10 mouse cellular contexts compared by ENCODE assay signal in the genomic region with DNA sequence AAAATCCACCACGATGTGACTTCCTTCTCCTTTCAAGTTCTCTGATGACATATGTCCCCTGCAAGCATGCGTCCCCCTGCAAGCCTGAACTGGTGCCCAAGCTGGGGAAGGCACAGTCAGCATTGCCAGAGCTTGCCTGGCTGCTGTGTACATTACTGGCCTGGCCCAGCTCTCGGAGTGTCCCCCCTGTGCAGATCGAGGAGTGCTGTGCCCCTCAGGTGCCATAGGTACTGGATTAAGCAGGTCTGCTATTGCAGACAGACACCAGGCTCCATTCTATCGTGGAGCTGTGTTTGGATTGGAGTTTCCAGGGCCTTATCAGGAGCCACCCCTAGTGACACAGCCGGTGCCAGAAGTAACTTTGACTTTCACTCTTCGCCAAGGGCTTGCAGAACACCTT.
DNase-seq lines count a peak whose midpoint lies in the region; ATAC-seq and TF ChIP-seq lines count a peak whose summit lies in the region.
"Had no signal": no experiment of that assay in that cellular context is flagged by ENCODE, and none has a peak within 500 bp of the region (broad histone marks: within the 10 kb centered on the region; RNA-seq: fewer than 3 reads in every experiment).

No protein-coding gene starts in this region.

- H3K4me2 ChIP-seq in embryonic facial prominence, embryonic 14.5 days (ENCODE audit: low read depth, low read length) = no peak overlapping the region
- H3K4me2 ChIP-seq in neural tube, embryonic 15.5 days = no peak overlapping the region
- H3K4me2 ChIP-seq in midbrain, postnatal 0 days (ENCODE audit: low read depth, low read length, poor library complexity, severe bottlenecking) = no peak overlapping the region
- H3K4me2 ChIP-seq: embryonic facial prominence, embryonic 12.5 days; midbrain, embryonic 11.5 days had no signal

- no peak for TF ChIP-seq CTCF in midbrain, postnatal 0 days (IDR thresholded peaks at IDR 0.05)

- no peaks in the 10 kb centered on the region for H3K4me1 ChIP-seq in embryonic facial prominence, embryonic 14.5 days (ENCODE audit: control insufficient read depth, insufficient read depth, low read length)
- H3K4me1 ChIP-seq in embryonic facial prominence, embryonic 10.5 days = peaks cover 6% of the 10 kb centered on the region; the same call in 1 of the 2 replicates
- peaks cover 23% of the 10 kb centered on the region for H3K4me1 ChIP-seq in heart, embryonic 10.5 days
- no peaks in the 10 kb centered on the region for H3K4me1 ChIP-seq in neural tube, embryonic 15.5 days
- H3K4me1 ChIP-seq in midbrain, postnatal 0 days (ENCODE audit: insufficient read depth, low read length) = no peaks in the 10 kb centered on the region
- H3K4me1 ChIP-seq: embryonic facial prominence, embryonic 12.5 days had no signal

- WGBS in embryonic facial prominence, embryonic 14.5 days = 67% methylated on average over 7 of the region's 7 CpGs
- WGBS in embryonic facial prominence, embryonic 10.5 days = 78% methylated on average over 7 of the region's 7 CpGs
- 19% methylated on average over 7 of the region's 7 CpGs for WGBS in heart, embryonic 10.5 days
- 80% methylated on average over 7 of the region's 7 CpGs for WGBS in neural tube, embryonic 15.5 days
- WGBS in midbrain, postnatal 0 days = 71% methylated on average over 7 of the region's 7 CpGs

- ATAC-seq in embryonic facial prominence, embryonic 14.5 days (ENCODE audit: low read depth) = peak; percentile 33; the same call in 1 of the 2 replicates
- no peak for ATAC-seq in neural tube, embryonic 15.5 days (ENCODE audit: low FRiP score)
- ATAC-seq in midbrain, postnatal 0 days (ENCODE audit: low FRiP score) = no peak

- H3K4me3 ChIP-seq in embryonic facial prominence, embryonic 14.5 days (ENCODE audit: low read depth, low read length) = no peak overlapping the region
- H3K4me3 ChIP-seq in embryonic facial prominence, embryonic 10.5 days = no peak overlapping the region
- H3K4me3 ChIP-seq in heart, embryonic 10.5 days = peak overlapping the region; percentile 56
- H3K4me3 ChIP-seq in neural tube, embryonic 15.5 days (replicated peaks) = no peak overlapping the region
- H3K4me3 ChIP-seq in midbrain, postnatal 0 days (ENCODE audit: low read depth, low read length) = no peak overlapping the region
- H3K4me3 ChIP-seq: embryonic facial prominence, embryonic 12.5 days had no signal

- no peaks in the 10 kb centered on the region for H3K36me3 ChIP-seq in embryonic facial prominence, embryonic 14.5 days (ENCODE audit: control insufficient read depth, insufficient read depth, low read length)
- no peaks in the 10 kb centered on the region for H3K36me3 ChIP-seq in embryonic facial prominence, embryonic 10.5 days (replicated peaks)
- H3K36me3 ChIP-seq in heart, embryonic 10.5 days = 0 out of 2 replicates have a peak, but pooled peaks cover 3% of the 10 kb centered on the region
- no peaks in the 10 kb centered on the region for H3K36me3 ChIP-seq in neural tube, embryonic 15.5 days
- no peaks in the 10 kb centered on the region for H3K36me3 ChIP-seq in midbrain, postnatal 0 days (ENCODE audit: insufficient read depth, low read length)
- H3K36me3 ChIP-seq: embryonic facial prominence, embryonic 12.5 days had no signal

- H3K9ac ChIP-seq in embryonic facial prominence, embryonic 14.5 days (ENCODE audit: low read depth, low read length) = no peak overlapping the region
- H3K9ac ChIP-seq in neural tube, embryonic 15.5 days (replicated peaks) = no peak overlapping the region
- no peak overlapping the region for H3K9ac ChIP-seq in midbrain, postnatal 0 days (replicated peaks; ENCODE audit: low read length, poor library complexity, severe bottlenecking)
- H3K9ac ChIP-seq: embryonic facial prominence, embryonic 12.5 days had no signal

- no peak overlapping the region for H3K27ac ChIP-seq in embryonic facial prominence, embryonic 14.5 days (replicated peaks; ENCODE audit: low read depth, low read length)
- no peak overlapping the region for H3K27ac ChIP-seq in embryonic facial prominence, embryonic 10.5 days (replicated peaks)
- peak overlapping the region; percentile 84 for H3K27ac ChIP-seq in heart, embryonic 10.5 days
- no peak overlapping the region for H3K27ac ChIP-seq in neural tube, embryonic 15.5 days (replicated peaks)
- no peak overlapping the region for H3K27ac ChIP-seq in midbrain, postnatal 0 days (ENCODE audit: low read depth, low read length)
- H3K27ac ChIP-seq: embryonic facial prominence, embryonic 12.5 days had no signal

- no peaks in the 10 kb centered on the region for H3K9me3 ChIP-seq in embryonic facial prominence, embryonic 14.5 days (ENCODE audit: control insufficient read depth, low read length)
- H3K9me3 ChIP-seq in embryonic facial prominence, embryonic 10.5 days = no peaks in the 10 kb centered on the region
- H3K9me3 ChIP-seq in heart, embryonic 10.5 days = no peaks in the 10 kb centered on the region
- H3K9me3 ChIP-seq in neural tube, embryonic 15.5 days (replicated peaks) = no peaks in the 10 kb centered on the region
- no peaks in the 10 kb centered on the region for H3K9me3 ChIP-seq in midbrain, postnatal 0 days (ENCODE audit: low read length)
- H3K9me3 ChIP-seq: embryonic facial prominence, embryonic 12.5 days had no signal

- no peaks in the 10 kb centered on the region for H3K27me3 ChIP-seq in embryonic facial prominence, embryonic 14.5 days (replicated peaks; ENCODE audit: control insufficient read depth, insufficient read depth, low read length)
- H3K27me3 ChIP-seq in embryonic facial prominence, embryonic 10.5 days (replicated peaks; ENCODE audit: low read depth, poor library complexity, severe bottlenecking) = no peaks in the 10 kb centered on the region; the same call in 1 of the 2 replicates
- H3K27me3 ChIP-seq in heart, embryonic 10.5 days (ENCODE audit: insufficient read depth, poor library complexity, severe bottlenecking) = no peaks in the 10 kb centered on the region
- H3K27me3 ChIP-seq in neural tube, embryonic 15.5 days (replicated peaks) = no peaks in the 10 kb centered on the region
- no peaks in the 10 kb centered on the region for H3K27me3 ChIP-seq in midbrain, postnatal 0 days (ENCODE audit: insufficient read depth, low read length)
- H3K27me3 ChIP-seq: embryonic facial prominence, embryonic 12.5 days had no signal

- peak; percentile 13 for DNase-seq in embryonic facial prominence, embryonic 14.5 days (ENCODE audit: low spot score)
- DNase-seq in embryonic facial prominence, embryonic 10.5 days (ENCODE audit: low spot score) = no peak
- peak; percentile 82 for DNase-seq in heart, embryonic 10.5 days (ENCODE audit: low spot score)
- DNase-seq in kidney, adult 8-10 months = peak; percentile 46 to 65
- peak; percentile 8 to 29 for DNase-seq in lung, postnatal 4 days
- no peak for DNase-seq in layer of hippocampus, adult 9-11 months
- no peak for DNase-seq in midbrain, postnatal 0 days (ENCODE audit: low spot score)

Comparison
In these comparisons a context has a peak if more than half of its experiments do, and no peak if none do; other contexts are left out.
1. DNase-seq: peak in embryonic facial prominence, embryonic 14.5 days (single experiment), heart, embryonic 10.5 days (single experiment), kidney, adult 8-10 months (2 of 2) and lung, postnatal 4 days (2 of 2); none in embryonic facial prominence, embryonic 10.5 days (single experiment), layer of hippocampus, adult 9-11 months (single experiment) and midbrain, postnatal 0 days (single experiment).